Mouse (Mus musculus) heart, postnatal 10 days (tissue): ENCODE measurements around the gene Stub1. TPM values are rescaled to one million over a fixed set of nuclear protein-coding genes. Genes with fewer than 3 reads are reported as not detected.

Experiments used
- DNase-seq, 2 experiments: peaks; one replicate each; pipeline ENCODE4 v3.0.0; 2021
- intact Hi-C: fragments of 180-260 bp; cut with DNase I; formaldehyde crosslinking; loops from one replicate; pipeline ENCODE4 v1.15.1; 2025
- total RNA-seq, 2 experiments: library from RNA; stranded (reverse); gene quantifications; 2 replicates each; pipeline ENCODE4 v1.2.3; 2021

The Stub1 gene
- total RNA-seq, 2 experiments from 2014 or later = 123 to 132 TPM

- no peak for DNase-seq
- intact Hi-C loops = no loop called here
Measured at GRCm38 (mm10) chr17:25839455-25840235, 6.4 kb upstream of the Stub1 start.

- no peak for DNase-seq
- intact Hi-C loops = no loop called here
Measured at GRCm38 (mm10) chr17:25838904-25839303, 5.7 kb upstream of the Stub1 start.

- DNase-seq = no peak
- intact Hi-C loops = no loop called here
Measured at GRCm38 (mm10) chr17:25837533-25837932, 4.3 kb upstream of the Stub1 start.

- peak; percentile 80 to 84 for DNase-seq
- intact Hi-C loops = no loop called here
Measured at GRCm38 (mm10) chr17:25837076-25837410, 3.8 kb upstream of the Stub1 start, which contains the start of gene Rhbdl1. TSS of gene Rhbdl1 (minus strand) at chr17:25837295.

GRCm38 (mm10) chr17:25836397-25837075 lies 3.3 kb upstream of the Stub1 start:
- intact Hi-C loops = no loop called here
- DNase-seq = no peak

- DNase-seq = no peak
- intact Hi-C loops = no loop called here
Measured at GRCm38 (mm10) chr17:25835816-25836215, 2.6 kb upstream of the Stub1 start.

- DNase-seq = no peak
- intact Hi-C loops = no loop called here
Measured at GRCm38 (mm10) chr17:25835301-25835700, 2.1 kb upstream of the Stub1 start.

- no peak for DNase-seq
- intact Hi-C loops = no loop called here
Measured at GRCm38 (mm10) chr17:25834595-25835222, 1.5 kb upstream of the Stub1 start.

GRCm38 (mm10) chr17:25833961-25834594 lies 874 bp upstream of the Stub1 start:
- DNase-seq = peak; percentile 56 to 64
- intact Hi-C loops = no loop called here

- DNase-seq = peak; percentile 100
- intact Hi-C loops = no loop called here
Measured at GRCm38 (mm10) chr17:25832436-25833290, 541 bp downstream of the Stub1 start.

- intact Hi-C loops = no loop called here
Measured at GRCm38 (mm10) chr17:25831451-25832281, 1.5 kb downstream of the Stub1 start.

GRCm38 (mm10) chr17:25830806-25831431 lies 2.3 kb downstream of the Stub1 start:
- intact Hi-C loops = no loop called here
- no peak for DNase-seq

More at GRCm38 (mm10) chr17:25831451-25832281, 1.5 kb downstream of the Stub1 start:
- DNase-seq = peak in 1 of 2 experiments; percentile 50

- intact Hi-C loops = no loop called here
- no peak for DNase-seq
Measured at GRCm38 (mm10) chr17:25830200-25830753, 2.9 kb downstream of the Stub1 start.

GRCm38 (mm10) chr17:25829558-25830017 lies 3.6 kb downstream of the Stub1 start:
- DNase-seq = no peak
- intact Hi-C loops = no loop called here

- intact Hi-C loops = no loop called here
- peak; percentile 83 to 85 for DNase-seq
Measured at GRCm38 (mm10) chr17:25828712-25829557, 4.3 kb downstream of the Stub1 start, which contains the start of gene Jmjd8. TSS of gene Jmjd8 (plus strand) at chr17:25828867.

GRCm38 (mm10) chr17:25828223-25828594 lies 5.0 kb downstream of the Stub1 start:
- intact Hi-C loops = no loop called here

GRCm38 (mm10) chr17:25827546-25828222 lies 5.5 kb downstream of the Stub1 start:
- intact Hi-C loops = no loop called here
- DNase-seq = no peak

More at GRCm38 (mm10) chr17:25828223-25828594, 5.0 kb downstream of the Stub1 start:
- DNase-seq = no peak
